Mouse (Mus musculus): ENCODE results near the gene Bloc1s1. TPM values are rescaled to one million over a fixed set of nuclear protein-coding genes. Genes with fewer than 3 reads are reported as not detected.

Gene Bloc1s1
- total RNA-seq, 2 experiments from 2014 or later: 194 to 199 TPM

DNA sequence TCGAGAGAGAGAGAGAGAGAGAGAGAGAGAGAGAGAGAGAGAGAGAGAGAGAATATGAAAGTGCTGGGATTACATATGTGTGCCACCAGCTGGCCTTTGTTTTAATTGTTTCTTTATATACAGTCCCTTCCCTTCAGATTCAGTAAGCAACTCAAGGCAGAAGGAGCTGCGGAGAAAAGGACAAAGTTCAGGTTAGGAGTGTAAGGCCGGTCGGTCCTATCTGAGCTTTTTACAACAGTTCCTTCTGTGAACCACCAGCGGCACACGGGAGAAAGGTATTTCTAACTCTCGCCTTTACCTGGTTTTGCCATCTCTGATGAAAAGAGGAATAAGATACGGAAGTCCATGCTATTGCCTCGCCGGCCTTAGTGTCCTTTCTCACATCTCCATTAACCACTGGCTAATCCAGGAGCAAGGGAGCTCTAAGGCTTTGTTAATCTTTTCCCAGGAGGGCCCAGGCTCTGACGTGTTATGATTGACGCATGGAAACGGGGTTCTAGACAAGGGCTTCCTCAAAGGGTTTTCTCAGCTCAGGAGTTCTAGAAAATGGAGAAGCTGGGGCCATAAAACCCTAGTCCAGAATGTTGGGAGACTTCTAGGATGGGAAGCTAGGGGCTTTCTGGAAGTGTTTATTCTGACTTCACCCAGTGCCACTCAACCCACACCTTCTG lies 14.9 kb downstream of the Bloc1s1 start:
- peak in 1 of 2 experiments; percentile 25 for DNase-seq

DNA sequence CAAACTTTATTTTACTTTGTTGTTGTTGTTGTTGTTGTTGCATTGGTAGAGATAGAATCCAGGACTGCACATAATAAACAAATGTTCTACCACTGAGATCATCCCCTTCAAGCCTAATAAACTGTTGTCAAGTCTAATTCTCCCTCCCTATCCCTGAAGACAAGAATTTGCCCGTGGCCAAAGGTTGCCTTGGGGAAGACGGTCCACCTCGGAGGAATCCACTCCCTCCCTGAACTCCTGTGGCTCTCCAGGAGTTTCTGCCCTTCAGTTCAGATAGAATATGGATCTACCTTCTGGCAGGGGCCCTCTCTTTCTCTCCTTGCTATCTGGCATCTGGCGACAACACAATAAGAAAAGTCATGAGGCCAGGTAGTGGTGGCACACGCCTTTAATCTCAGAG lies 19.0 kb downstream of the Bloc1s1 start:
- no peak for DNase-seq

DNA sequence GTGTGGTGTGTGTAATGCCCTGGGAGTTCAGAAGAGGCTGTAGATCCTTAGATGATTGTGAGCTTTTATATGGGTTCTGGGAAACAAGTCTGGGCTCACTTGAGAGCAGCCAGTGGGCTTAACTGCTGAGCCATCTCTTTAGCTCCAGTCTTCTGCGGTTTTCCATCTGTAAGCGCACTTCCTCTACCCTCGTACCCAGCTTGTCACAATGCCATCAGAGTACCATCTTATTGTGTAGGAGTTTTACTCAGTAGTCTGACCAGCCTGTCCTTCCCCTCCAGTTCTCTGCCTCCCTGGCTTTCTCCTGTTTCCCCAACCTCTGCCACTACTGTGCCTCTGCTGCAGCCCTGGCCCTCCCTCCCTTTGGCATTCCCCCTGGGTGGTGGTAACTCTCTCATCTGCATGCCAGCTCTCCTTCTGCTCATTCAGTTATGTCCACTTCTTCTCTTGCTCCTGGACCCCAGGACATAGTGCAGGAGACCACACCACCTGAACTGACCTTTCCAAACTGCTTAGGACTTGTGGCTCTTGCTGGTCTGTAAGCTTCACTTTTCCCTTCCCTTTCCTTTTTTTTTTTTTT lies 21.3 kb downstream of the Bloc1s1 start:
- no peak for DNase-seq

DNA sequence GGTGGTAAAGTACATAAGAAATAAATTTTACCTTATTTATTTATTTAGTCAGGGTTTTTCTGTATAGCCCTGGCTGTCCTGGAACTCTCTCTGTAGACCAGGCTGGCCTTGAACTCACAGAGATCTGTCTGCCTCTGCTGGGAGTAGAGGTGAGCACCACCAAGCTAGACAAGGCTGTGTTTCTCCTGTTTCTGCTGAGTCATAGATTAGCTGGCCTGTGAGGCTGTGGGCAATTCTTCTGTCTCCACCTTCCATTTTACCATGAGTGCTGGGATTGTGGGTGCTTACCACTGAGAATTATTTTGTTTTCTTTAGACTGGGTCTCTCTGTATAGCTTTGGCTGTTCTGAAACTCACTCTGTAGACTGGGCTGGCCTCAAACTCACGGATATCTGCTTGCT lies 22.4 kb downstream of the Bloc1s1 start:
- no peak for DNase-seq

DNA sequence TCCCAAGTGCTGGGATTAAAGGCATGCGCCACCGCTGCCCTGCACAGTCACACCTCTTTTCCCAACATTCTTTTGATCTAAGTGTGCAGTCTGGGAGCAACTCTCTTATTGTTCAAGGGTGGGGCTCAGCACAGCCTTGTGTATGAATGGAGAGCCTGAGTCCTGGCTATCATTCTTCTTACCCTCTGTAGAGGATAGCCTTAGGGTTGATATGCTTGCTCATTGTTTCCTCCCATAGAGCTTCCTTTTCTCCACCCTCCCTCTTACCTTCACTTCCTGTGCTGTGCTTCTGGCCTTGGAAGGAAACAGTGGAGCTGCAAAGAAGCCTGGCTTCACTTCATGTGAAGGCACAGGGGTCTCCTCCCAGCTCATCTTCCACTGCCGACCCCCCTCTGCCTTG lies 23.1 kb downstream of the Bloc1s1 start, which contains the start of gene Cd63:
Gene Cd63, plus strand, starts transcription at position 292 of the 400 bp plus-strand sequence.
- DNase-seq: no peak

DNA sequence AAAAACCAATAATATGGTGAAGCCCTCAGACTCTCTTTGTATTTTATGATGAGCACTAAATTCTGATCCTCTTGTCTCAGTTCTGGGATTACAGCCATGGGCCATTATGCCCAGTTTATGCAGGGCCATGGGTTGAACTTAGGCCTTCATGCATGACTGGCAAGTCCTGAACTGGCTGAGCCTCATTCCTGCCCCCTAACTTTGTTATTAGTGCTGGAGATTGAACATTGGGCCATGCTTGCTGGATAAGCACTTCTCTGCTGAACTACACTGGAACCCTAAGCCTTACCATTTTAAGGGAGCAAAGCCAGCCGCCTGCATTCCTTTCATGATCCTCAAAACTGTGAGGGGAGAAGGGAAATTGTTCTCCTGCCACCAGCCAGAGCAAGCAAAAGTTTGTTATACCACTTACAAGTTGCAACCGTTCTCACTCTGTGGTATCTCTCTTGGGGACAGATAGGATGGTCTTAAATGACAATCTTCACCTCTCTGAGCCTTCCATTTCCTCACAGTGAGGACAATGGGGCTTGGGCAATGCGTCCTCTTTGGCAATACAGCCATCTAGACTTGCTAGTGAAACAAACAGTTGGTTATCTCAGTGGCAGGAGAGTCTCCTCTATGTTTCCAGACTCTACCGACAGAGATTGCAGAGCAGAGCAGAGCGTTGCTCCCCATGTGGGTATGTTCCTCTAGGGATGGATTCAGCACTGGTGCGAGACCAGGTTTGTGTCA lies 23.9 kb downstream of the Bloc1s1 start:
- DNase-seq: no peak

DNA sequence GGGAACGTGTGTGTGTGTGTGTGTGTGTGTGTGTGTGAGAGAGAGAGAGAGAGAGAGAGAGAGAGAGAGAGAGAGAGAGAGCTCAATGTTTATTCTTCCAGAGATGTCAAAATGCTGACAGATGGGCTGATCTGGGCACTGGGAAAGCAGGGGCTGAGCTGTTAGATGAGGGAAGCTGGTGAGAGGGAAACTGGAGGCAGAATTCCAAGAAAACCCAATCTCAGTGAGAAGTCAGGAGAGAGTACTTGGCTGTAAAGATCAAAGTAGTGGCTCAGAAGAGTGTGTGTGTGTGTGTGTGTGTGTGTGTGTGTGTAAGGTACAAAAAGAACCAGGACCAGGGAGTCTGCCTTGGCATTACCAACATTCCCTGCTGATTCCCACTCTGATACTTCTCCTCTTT lies 26.3 kb downstream of the Bloc1s1 start:
- no peak for DNase-seq

DNA sequence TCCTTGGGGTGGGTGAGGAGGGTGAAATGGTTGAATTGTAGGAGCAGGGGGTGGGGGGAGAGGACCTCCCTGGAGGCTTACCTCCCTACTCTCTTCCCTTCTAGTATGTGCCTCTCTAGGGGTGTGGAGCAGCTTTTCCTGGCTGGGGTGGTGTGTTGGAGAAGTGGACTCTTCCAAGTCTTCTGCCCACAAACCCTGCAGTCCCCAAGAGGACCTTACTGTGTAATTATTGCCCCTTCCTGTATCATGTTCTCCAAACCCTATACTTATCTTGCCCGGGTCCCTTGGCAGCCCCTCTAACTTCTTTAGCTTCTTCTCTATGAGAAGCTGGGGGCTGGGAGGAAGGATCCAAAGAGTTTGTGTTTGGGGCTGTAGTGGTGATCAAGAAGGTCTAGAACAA lies 27.0 kb downstream of the Bloc1s1 start:
- no peak for DNase-seq

DNA sequence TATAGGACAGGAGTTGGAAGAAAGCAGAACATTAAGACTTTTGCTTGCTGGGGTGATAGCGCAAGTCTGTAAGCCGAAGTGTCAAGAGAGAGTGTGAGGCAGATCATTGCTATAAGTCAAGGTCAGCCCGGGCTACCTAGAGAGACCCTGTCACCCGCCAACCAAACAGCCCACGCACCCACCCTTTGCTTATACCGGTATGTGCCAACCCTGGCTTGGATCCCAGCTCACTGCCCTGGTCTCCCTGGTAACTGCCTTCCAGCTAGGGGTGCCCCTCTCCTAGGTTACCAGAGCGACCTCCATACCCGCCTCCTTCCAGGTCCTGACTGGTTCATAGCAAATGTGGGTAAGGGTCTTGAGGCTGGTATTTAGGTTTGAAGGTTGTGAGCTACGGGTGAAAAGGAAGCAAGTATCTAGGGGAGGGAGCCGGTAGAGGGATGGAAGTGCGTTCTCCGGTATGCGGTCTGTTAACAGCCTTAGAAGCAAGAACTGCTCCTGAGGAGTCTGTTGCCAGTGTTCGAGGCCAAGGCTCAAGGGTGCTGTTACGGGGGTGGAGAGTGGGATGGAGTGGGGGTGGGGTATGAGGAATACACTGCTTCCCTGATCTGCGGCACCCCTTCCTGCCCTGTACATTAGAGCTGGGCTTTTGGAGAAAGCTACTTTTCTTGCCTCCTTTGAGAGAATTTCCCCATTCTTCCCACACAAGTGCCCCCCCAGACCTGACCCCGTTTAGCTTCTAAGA lies 27.7 kb downstream of the Bloc1s1 start:
- no peak for DNase-seq

DNA sequence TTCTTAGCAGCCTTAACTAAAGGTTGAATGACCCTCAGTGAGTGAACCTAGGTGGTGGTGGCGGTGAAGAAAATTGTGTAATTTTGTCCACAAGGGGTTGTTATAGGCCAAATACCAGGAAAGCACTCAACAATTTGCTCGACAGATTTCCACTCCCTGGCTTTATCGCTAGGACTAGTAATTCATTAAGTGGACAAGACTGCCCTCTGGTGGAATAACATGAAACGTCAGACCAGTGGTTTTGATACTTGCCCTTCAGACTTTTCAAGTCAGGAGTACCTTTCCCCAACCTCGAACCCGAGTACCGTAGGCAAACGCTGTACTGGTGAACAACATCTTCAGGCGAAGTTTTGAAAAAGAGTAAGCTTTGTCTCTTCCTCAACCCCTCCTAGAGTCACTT lies 28.4 kb downstream of the Bloc1s1 start:
- DNase-seq: peak; percentile 77 to 92

DNA sequence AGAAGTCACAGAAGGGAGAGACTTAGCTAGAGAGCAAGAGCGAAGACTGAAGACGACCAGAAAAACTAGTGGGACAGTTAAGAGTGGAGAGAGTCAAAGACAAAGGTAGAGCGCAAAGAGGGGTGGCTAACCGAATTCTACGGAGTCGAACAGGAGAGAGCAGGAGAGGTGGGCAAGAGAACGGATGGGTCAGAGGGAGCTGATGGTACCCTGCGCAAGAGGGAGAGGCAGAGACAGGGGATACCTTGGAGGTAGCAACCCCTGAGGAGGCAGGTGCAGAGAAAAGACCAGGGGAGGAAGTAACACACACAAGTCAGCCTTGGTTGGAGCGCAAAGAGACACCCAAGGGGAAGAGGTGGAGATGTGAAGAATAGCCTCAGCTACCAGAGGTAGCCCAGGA lies 31.6 kb downstream of the Bloc1s1 start:
- DNase-seq: peak in 1 of 2 experiments; percentile 29

DNA sequence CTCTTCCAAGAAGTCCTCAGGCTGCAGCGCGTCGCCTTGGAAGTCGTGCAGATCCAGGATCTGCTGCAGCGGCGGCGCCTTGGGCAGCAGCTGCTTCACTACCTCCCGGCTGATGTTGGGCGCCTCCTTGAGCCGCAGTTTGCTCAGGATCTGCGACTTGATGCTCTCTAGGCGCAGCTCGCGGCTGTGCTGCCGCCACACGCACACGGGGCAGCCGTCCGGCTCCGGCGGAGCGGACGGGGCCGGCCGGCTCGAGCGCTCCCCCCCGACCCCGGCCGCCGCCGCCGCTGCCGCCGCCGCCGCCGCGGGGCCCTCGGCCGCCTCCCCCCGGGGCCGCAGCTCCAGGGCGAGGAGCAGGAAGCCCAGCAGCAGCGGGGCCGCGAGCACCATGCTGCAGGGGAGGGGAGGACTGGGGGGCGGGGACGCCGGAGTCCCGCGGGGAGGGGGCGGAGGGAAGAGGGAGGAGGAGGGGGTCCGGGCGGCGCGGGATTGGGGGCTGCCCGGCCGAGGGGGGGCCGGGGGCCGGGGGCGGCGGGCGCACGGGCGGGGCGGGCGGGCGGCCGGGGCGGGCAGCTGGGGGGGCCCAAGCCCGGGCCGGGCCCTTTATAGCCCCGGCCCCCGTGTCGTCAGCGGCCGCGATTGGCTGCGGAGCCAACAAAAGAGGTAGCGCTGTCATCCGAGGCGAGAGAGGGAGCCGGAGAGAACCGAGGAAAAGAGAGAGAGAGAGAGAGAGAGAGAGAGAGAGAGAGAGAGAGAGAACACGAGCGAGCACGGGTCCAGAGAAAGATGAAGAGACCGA lies 32.3 kb downstream of the Bloc1s1 start, which contains the start of gene Gdf11:
Gene Gdf11, minus strand, starts transcription at position 423 of the 799 bp plus-strand sequence.
- peak; percentile 60 to 67 for DNase-seq

DNA sequence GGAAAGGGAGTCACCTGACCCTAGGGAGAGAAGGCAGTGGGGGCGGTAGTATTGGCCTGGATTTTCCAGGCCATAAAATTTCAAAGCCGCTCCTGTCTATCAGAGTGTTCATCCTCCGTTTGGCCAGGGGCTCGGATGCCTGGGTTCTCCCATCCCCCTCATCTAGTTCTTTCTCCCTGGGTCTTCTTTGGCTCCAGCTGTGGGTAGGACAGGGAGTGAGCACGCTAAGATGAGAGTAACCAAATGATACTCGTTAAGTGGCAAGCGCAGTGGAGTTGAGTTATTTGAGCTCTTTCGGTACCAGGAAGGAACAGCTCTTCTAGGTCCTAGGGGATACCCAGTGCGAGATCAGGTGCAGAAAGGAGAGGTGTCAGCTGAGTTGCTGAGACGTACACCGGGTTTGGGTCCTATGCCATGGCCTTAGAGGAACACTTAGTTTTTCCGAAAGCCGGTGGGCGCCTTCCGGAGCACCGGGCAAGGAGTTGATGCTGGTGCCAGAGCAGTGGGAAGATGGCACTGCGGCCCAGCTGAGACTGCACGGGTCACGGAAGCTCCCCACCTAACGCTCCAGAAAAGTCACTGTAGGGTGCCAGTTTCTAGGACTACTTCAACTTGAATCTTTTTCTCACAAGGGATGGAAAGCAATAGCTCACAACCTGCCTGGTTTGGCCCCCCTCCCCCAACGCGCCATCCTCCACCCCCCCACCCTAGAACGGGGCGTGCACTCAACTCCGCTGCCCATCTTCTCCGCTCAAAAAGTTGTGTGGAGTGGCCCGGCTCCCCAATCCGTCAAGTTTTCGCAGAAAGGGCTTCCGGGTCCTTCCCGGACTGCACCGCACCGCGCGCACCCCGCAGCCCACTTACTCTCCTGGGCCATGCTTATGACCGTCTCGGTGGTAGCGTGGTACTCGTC lies 33.2 kb downstream of the Bloc1s1 start:
- DNase-seq: peak; percentile 4 to 31

DNA sequence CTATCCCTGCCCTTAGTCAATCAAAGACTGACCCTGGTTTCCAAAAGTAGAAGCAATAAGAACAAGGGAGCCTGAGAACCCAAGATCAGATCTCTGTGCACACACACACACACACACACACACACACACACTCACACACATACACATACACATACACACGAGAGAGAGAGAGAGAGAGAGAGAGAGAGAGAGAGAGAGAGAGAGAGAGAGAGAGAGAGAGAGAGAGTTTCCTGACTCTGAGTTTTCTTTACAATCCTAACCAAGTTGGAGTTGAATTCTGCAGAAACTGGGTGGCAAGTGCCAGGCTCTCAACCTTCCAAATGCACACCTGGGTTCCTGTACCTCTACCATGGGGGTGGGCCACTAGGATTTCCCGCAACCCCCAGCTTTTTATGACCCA lies 34.0 kb downstream of the Bloc1s1 start:
- DNase-seq: no peak

DNA sequence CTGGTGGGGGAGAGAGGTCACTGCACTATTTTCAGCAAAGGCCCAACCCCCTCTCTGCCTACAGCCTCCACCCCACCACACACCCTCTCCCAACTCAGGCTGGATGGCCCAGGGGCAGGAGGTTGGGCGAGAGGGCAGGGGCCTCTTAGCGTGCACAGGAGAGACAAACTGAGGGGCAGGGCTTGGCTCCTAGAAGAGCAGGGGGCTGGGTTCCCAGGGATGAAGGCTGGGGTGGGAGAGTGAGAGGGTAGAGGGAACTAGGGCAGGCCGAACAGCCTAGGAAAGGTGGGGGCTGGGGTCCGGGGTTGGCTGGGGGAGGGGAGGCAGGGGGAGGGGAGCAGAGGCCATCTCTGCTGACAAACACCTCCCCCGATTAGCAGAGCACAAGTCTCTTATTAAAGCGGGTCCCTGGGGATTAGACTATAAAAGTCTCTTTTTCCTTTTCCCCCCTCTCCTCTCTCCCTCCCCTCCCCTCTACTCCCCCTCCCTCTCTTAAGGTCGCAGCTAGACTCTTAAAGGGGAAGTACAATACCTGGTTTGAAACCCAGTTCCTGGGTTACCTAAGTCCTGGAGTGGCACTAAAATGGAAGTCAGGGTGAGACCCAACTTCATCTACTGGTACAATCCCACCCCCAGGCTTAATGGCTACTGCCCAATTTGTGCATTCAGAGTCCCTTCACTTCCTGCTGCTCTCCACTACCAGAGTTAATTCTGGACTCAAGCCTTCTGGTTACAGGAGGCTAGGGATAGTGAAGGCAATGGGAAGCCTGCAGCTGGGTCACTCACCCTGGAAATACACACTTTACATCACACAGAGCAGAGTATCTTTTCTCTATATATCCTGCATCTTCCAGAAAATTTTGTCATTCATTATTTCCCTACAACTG lies 34.7 kb downstream of the Bloc1s1 start:
- no peak for DNase-seq

DNA sequence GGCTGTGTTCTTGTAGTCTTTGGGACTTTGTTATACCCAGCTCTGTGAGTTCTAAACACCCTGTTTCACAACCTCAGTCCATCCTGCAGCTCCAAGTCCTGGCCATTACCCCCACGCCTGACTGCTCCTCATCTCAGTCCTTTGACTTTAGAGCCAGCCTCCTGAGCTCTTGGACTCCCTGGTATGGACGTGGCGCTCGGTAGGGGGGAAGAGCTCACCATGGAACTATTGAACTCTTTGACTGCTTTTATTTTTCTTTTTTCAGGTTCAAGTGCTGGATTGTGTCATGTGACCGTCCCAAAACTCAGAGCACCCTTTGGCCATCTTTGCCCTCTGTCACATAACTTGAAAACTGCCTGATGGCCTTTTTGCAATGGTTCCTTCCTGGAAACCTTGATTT lies 41.8 kb downstream of the Bloc1s1 start:
- DNase-seq: no peak

DNA sequence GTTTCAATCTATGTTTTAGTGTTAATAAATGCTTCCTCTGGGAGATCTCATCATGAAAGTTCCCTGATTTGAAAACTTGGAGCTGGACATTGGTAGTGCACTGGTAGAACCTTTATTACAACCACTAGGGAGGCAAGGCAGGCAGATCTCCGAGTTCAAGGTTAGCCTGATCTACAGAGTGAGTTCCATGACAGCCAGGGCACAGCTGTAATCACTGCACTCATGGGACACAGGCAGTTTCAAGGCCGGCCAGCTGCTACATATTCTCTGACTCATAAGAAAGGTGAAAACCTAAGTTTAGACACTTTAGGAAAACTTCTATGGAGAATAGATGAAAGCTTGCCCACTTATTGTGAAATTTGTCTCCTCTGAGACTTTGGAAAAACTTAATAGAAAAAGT lies 45.0 kb downstream of the Bloc1s1 start:
- no peak for DNase-seq

DNA sequence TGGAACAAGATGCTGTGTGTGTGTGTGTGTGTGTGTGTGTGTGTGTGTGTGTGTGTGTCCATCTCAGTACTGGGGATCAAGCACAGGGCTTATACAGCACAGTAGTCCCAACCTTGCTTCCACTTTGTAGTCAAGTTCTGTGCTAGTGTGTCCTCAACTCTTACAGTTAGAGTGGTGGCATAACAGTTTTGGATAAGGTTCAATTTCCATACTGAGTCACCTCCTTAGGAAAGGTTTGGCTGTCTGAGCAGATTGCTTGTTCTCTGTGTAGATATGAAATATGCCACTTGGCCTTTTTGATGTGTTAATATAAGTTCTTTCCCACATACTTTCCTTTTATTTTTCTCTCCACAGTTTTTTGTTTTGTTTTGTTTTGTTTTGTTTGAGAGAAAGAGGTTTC lies 45.5 kb downstream of the Bloc1s1 start:
- no peak for DNase-seq

DNA sequence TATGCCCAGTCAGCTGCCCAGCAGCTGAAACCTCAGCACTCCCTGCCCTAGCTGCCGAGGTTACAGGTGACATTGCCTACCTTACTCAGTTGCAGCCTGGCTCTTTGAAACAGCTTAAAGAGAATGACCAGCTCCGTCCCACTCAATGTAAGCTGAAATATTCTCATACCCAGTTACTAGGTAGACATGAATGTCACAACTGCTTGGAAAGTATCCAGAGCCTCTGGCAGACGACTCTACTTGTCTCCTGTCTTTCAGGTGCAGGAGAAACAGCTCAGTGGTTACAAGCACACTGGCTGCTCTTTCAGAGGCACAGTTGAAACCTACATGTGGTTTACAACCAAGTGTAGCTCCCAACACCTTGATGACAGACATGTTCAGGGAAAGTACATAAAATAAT lies 53.5 kb downstream of the Bloc1s1 start:
- no peak for DNase-seq
